Mouse (Mus musculus) kidney, postnatal 14 days (tissue): Measurements from ENCODE around the gene Maats1.

ENCODE experiments used
- DNase-seq: peaks from one replicate; pipeline ENCODE4 v3.0.0; 2022; ENCODE audit warnings: mixed read lengths

Maats1 gene

DNA sequence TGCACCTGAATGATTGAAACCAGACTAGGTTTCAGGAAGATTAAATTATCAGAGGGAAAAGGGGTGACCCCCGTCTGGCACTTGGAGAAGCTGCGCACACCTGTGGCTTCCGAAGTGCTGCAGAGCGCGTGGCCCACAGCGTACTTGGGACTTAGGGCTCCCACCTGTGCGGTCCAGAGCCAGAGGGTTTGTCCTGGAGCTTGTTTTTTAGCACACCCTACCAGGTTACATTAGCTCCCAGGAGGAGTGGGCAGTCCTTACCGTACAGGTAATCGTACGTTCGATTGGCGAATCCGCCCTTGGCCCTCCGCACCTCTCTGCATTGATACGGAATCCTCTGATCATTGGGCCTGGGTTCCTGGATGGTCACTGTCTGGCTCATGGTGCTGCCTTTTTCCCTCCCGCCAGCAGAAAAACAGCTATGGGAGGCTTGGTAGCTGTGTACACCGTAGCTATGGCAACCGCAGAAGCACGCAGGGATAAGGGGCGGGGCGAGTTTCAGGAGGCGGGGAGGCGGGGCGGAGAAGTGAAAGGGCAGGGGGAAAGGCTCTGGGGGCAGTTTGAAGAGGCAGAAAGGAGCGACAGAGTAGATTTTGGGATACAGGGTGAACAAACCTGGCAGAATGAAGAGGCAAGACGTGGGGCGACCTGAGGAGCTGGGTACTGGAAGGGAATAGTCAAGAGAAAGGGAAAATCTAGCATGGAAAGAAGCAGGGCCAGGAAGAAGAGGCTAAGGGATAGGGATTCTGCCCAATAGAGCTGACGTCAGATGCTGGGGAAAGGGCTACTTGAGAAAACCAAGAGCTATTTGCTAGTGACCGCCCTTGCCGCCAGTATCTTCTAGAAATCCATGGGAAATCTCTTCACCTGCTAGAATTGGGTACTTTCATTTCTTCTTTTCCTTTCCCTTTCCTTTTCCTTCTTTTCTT lies at the start of gene Maats1:
Gene Maats1 (minus strand): TSS at position 748 of the 929 bp plus-strand sequence.
- DNase-seq = peak; percentile 86

DNA sequence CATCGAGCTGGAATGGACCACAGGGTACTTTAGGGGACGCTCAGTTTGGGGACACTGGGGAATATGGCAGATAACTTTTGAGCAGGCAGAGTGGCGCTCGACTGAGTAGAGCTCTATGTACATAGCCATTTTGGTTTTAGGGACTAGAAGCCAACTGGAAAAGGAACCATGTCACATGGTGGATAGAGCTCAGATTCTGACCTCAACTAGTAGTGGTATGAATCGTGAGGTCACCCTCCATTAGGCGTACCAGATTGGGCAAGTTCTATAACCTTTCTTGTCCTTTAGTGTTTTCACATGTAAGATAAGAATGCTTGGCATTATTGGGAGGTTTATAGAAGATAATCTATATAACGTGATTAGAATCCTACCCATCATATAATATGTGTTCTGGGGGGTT lies 48.4 kb upstream of the Maats1 start:
- no peak for DNase-seq

DNA sequence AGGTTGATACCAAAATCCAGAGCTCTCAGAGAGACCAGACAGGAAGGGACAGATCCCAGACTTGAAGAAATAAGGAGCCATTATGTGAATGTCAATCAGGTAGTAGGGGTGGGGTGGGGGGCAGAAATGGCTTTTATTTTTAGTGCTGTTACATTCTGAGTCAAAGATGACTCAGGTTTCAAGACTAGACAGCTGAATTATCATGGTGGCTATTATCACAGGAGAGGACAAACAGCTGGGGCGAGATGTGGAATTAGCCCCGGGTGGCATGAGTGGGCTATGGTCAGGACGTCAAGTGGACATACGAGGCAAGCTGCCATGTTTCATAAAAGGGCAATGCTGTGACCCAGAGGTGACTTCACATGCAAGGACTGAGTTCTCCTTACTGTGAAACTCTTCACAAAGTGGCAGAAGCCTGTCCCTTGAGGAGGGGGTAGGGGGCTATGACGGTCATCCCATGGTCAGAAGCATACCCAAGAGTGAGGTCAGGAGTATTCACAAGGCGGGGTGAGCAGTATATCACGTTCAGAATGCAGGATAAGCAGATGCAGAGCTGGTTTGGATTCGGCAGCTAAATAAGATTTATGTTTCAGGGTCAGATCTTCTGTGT lies 47.4 kb upstream of the Maats1 start:
- DNase-seq = no peak

DNA sequence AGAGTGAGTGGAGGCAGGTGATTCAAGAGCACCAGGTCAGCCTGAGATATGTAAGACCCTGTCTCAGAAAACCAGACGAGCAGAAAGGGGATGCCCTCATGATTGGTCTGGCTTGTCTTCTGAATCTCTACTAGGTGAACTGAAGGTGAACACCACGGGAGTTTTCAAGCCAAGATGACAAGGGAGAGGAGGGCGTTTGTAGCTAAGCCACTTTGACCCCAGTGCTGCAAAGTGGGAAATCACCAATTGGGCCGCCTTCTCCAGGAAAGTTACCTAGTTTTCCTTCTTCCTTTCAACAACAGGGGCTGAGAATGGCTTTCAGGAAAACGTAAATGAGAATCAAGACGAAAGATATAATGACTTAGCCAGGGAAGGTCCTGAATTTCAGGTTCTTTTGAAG lies 46.8 kb upstream of the Maats1 start:
- DNase-seq = no peak

DNA sequence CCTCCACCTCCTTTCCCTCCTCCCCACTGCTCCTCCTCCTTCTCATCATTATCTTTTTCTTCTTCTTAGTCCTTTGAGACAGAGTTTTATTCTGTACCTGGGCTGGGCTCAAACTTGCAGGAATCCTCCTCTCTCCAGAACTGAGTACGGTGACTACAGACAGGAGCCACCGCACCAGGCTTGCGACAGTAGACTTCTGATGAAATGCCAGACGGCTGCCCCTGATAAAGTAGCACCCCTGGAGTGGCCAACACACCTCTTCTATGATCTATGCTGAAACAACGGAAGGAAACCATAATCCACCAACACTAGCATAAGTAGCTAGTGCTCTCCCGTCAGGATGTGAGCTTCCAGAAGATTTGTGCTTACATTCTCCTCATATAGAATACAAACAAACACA lies 45.4 kb upstream of the Maats1 start:
- no peak for DNase-seq

DNA sequence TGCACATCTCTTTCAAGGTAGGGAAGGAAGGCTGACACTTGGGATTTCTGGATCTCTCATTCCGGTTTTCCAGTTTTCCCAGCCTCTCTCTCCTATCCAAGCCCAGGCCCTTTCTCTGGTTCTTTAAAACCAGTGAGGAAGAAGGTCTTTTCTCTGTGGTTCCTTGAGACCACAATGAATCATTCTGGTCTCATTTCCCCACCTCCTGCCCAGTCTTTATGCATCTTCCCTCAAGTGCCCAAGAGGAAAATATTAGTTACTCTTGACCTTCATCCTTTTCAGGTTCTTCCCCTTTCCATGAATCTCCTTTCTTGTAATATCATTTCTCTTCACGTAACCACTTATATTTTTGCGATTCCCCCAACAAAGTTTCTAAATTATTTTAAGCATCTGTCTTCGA lies 43.8 kb upstream of the Maats1 start:
- DNase-seq = no peak

DNA sequence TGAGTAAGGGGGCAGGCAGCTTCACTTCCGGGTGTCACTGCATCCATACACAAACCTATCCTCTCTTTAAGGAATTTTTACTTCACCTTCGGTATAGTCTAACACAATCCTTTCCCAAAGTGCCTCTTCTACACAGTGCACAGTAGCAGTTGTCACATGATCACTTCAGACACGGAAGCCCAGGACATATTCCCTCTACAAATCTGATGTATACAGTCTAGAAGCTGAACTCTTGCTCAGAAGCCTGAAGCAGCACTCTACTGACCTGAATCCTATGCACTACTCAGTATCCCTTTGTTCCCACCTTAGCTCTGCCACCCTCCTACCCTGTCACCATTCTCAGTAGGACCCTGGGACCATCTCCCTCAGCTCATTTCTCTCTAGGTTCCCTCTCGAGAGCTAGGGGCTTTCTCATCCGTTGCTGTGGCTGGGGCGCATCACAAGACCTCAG lies 43.3 kb upstream of the Maats1 start:
- no peak for DNase-seq

DNA sequence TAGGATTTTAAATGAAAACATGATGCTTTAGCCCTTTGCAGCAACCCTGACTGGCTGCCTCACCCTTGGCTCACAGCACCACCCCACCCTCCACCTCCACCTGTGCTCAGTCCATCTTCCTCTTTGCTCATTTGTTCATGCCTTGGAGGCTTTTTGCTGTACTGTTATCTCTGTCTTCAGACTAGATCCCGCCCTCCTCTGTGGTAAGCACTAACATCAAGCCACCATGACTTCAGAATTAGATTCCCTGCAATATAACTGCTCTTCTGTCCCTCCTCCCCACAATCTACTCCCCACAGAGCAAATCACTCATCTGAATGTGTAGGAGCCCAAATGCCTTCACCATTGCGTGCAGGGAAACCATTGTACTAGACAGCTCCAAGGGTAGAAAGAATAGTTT lies 41.7 kb upstream of the Maats1 start:
- DNase-seq = no peak

DNA sequence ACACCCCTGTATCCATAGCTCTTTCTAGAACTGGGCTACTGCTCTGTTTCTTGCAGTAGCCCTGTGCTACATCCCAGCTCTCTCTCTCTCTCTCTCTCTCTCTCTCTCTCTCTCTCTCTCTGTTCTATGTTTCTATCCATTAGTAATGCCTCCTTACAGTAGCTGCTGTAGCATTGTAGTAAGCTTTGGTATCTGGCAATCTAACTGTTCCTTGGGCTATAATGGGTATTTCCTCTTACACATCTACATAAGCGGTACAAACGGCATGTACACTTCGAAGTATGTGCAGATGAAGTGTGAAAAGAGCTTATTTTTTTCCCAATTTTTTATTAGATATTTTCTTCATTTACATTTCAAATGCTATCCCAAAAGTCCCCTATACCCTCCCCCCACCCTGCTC lies 38.0 kb upstream of the Maats1 start:
- DNase-seq = no peak

DNA sequence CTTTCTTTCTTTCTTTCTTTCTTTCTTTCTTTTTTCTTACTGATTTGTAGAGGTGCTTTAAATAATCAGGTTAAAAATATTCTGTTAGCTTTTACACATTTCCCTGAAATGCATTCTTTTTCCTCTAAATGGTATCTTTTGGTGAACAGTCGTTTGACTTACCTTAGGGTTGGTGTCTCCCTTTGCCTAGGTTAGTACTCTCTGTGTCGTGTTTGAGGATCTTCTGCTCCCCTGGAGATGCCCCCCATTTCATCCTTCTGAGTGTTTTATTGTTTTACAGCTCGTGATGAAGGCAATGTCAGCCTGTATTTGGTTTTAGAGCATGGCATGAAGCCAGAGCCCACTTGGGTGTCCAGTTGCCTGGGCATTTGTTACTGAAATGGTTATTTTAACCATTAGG lies 37.5 kb upstream of the Maats1 start:
- DNase-seq = no peak

DNA sequence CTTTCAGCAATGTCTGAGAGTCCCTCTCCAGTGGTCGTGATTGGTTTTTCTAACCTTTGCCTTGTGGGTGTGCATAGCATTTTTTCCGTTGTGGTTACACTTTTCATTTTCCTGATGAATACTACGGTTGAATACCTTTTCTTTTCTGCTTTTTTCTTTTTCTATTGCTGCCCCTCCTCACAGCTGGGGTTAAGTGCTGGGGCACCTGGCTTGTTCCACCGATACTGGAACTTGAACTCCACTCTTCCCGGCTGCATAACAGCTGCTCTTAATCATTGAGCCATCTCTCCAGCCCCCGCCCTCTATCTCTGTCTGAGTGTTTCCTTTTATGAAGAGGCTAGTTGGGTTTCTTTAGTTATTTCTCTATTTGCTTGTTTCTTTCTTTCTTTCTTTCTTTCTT lies 37.1 kb upstream of the Maats1 start:
- no peak for DNase-seq

DNA sequence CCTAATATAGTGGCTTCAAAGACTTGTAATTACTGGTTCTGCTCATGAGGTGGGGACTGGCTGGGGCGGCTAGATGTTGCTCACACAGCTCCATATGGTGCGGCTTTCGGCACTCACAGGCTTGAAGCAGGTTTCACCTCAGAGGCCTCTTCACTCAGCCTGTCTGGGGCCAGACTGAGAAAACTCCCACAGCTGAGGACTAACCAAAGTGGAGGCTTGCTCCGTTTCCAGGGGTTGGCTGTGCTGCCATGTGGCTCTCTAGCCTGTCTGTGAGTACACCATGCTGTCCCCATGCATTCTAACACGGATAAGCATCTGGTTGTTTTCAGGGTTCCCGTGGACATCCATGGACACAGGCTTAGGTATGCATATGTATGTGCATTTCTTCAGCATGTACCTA lies 36.6 kb upstream of the Maats1 start:
- DNase-seq = no peak

DNA sequence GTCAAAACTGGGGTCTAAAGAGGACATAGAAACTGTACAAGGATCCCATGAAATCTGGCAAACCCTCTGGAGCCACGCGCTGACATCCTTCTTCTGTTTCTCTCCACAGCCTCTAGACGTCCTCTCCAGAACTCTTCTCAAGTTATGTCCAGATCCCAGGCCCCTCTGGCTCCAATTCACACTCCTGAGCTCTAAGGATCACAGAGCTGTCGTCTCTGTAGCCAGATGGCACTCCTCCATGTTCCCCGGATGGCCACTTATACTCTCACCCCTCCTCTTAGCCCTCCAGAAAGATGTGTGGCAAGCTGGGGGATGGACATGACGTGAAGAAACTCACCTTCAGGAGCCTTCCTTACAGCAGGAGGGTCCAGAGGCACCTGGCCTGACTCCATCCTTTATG lies 35.6 kb upstream of the Maats1 start:
- no peak for DNase-seq

DNA sequence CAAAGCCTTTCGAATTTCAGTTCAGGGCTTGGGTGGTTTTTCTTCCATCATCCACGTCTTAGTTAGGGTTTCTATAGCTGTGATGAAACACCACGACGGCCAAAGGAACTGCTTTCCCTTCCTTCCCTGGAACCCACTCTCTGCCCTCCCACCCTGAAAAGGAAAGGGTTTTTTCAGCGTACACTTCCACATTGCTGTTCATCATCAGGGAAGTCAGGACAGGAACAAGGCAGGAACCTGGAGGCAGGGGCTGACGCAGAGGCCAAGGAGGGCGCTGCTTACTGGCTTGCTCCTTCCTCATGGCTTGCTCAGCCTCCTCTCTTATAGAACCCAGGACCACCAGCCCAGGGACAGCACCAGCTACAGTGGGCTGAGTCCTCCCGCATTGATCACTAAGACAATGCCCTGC lies 34.9 kb upstream of the Maats1 start:
- peak; percentile 31 for DNase-seq

DNA sequence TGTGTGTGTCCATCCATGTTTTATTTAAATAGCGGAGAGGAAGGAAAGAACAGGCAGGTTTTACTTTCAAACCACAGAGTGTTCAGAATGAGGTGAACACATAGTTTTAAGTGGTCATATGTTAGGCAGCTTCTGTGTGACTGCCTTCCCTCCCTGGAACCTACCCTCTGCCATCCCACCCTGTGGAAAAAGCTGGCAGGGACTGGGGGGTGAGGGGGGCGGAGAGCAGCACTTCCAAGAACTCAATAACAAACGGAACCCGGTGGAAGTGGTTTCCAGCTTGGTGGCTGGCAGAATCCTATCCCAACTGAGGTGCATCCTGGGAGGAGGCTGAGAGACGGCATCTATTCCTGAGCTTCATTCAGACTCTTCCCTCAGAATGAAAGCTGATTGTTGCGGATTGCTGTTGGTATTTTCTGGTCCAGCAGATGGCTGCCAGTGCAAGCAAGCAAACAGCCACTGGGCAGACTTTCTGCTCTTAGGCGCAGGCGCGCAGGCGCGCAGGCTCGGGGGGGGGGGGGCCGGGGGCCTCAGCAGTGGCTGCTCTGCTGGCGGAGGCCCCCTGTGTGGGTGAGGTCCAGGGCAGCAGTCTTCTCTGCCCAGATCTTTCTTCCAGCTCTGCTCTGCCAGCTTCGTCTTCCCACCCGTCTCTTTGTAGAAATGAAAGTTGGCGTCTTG lies 34.4 kb upstream of the Maats1 start:
- peak; percentile 68 for DNase-seq

DNA sequence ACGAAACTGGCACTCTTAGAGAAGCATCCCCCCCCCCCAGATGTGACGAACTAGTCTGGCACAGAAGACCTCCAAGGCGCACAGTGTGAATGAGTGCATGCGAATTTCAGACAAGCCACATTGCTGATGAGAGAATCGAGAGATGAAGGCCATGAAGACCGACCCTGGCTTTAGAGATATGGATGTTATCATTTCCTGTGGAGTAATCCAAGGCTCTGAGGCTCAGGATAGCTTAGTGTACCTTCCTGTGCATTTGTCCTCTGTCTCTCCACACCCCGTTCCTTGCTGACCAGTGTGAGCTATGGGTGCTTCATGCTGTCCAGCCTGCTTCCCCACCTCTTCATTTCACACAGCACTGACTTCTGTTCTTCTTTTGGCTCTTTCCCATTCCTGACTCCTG lies 33.2 kb upstream of the Maats1 start:
- no peak for DNase-seq

DNA sequence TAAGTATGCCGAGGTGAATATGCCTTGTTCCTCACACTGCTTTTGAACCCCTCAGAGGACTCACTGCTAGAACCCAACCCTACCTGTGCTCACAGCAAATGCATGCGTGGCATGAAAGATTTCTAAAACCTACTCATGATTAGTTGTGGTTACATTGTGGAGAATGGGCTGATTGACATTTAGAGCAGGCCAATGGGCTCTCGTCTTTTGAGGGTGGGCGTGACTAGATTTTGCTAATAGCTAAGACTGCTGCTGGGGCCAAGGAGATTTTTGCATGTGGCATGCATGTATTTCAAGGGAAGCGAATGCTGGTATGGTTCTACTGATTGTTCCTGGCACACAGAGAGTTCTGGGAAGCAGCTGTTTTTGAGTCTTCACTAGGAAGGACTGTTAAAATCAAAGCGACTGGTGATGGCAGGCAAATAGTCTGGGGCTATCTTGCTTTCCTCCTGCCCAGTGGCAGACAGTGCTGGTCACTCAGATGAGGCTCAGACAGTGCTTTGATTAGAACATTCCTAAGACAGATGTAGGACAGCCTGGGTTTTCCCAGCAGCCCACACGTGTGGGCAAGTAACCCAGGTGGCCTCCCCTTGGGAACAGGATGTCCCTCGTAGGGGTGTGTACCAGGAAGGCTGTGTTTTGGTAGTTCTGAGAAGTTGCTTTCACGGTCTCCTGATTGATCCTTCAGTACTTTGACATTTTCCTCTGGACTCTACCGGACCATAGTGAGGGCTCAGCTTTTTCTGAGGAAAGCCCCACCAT lies 32.6 kb upstream of the Maats1 start:
- no peak for DNase-seq

DNA sequence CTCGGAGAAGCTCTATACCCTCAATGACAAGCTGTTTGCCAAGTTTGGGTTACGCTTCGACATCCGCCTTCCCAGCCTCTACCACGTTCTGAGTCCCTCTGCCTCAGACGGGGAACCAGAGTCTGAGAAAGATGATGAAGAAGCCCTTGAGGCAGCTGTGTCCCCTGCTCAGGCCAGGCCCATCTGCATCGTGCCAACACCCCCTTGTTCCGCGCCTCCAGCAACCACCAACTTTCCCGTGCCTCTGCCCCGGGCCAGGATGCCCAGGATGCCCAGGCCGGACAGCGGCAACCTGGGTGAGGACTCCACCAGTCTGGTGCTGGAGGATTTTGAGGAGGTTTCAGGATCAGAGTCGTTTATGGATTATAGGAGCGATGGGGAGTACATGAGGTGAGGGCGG lies 32.0 kb upstream of the Maats1 start:
- no peak for DNase-seq

DNA sequence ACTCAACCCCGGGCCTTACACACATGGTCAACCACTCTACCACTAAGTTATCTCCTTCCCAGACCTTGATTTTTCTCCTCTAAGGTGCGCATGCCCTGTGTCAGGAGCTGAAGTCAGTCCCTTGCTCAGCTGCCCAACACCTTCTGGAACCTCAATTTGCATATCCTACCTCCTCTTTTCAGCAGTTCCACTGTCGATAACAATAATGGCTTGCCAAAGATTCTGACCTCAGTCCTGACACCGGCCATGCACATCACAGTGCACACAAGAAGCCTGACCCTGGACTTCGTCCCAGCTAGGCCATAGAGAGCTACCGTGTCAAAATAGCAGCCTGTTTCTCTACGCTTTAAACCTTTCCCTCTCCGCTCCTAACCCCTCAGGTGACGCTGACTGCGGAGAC lies 31.5 kb upstream of the Maats1 start:
- DNase-seq = no peak

DNA sequence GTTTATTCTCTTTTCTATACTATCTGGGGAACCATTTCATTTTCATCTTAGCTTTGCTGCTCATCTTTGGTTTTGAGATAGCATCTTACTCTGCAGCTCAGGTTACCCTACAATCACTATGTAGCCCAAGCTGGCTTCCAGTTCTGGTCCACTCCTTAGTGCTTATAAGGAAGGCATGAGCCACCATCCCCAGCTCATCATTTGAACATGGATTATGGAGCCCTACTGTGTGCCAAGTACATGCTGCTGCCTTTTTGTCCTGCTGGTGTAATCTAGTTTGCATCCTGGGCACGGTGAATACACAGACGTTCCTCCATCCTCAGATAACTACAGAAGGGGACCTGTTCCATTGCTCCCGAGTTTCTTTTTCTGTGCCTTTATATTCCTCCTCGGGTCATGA lies 30.9 kb upstream of the Maats1 start:
- DNase-seq = no peak

DNA sequence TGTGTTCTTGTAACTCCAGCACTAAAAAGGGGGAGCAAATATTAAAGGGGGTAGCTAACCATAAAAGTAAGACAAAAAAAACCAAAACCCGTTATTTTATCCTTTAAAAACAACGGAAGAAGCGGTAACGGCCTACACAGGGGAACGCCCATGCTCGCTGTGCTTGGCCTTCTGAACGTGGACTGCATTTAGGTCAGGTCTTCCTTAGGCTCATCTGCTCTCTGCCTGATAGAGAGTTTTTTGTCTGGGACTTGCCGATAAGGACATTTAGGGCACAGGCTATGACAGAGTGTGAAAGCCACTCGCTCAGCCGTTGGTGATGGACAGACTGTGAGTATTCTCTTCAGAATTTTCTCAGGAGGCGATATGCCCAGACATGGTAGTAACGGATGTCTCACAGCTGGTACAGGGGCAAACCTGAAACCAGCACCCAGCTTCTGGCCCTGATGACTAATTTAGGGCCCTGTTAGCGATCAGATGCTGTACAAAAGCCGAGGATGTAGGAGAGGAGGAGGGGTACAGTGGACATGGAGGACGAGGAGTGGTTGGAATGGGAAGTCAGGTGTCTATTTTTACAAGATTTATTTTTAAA lies 29.9 kb upstream of the Maats1 start:
- no peak for DNase-seq

DNA sequence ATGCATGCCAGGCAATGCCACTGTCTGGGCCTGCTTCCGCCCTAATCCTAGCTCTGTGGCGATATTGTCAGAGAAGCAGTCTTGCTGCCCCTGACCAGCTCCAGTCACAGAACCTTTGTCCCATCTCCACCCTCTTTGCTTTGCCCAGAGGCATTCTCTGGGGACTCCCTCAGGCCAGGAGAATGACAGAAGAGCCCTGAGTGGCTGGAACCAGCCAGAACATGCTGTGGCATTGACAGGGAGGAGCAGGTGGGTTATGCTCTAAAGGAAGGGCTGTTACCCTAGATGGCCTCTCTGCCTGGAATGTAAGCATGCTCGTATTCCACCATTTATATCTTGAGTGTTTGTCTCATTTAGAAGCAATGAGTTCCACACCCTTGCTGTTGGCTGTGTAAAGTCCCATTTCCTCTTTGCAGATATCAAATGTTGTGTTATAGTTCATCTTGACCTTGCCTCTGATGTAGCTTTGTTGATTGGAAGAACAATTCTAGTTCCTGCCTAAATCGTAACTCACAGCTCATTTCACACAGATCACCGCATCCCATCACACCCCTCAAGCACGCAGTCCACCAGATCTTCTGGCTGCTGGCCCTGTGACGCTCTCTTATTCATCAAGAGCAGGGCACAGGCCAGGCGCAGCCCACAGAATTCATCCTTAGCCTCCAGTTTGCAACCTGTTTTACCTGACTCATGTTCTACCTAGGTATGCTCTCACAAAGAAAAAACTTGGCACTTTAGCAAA lies 28.9 kb upstream of the Maats1 start:
- DNase-seq = no peak
